Mouse (Mus musculus): ENCODE measurements around the gene Cdipt.

The Cdipt gene

DNA sequence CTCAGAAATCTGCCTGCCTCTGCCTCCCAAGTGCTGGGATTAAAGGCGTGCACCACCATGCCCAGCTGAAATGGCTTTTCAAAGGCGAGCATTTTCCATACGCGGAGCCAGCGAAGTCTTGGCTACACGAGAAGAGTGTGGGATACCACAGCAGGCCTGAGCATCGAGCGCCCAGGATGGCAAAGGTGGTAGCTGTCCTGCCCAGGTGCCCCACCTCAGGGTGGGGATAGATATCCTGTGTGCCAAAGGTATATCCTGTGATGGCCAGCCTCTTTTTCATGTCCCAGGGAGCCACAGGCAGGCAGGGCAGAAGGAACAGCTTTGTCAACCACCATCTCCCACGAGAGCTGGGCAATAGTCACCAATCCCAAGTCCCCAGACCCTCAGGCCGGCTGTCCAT, 37.1 kb downstream of the Cdipt start:
- no peak for DNase-seq (ENCODE audit: low spot score in 2 of 2)

DNA sequence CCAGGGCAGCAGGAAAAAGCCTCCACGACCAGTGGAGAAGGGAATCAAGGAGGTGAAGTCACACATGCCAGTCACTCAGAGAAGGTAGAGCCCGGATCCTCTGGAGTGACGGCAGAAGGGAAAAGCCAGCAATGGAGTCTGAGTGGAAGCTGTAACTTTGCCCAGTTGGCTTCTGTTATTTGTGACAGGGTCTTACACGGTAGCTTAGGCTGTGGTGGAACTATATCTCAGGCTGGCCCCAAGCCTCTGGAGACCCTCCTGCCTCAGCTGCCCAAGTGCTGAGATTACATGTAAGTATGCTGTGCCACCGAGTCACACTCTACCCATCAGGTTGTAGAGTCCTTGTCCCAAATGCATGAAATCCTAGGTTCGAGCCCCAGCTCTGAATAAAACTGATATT, 37.7 kb downstream of the Cdipt start:
- DNase-seq (ENCODE audit: low spot score in 2 of 2), result no peak

DNA sequence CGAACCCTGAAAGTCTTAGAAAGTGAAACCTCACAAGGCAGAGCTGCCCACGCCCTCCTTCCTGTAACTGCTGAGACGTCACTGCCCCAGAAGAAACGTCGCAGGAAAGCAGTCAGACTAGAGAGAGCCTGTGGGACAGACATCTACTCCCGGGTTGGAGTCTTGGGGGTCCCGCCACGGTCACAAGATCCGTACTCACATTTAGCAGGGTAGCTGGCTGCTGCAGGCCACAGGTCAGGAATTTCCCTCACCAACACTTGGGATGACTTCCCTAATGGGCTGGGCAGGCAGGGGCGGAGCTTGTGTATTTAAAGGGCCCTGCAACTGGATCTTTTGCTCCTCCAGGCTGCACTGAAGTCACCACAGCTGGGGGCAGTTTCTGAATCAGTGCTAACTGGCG, 38.6 kb downstream of the Cdipt start, which contains the start of gene Mvp:
Gene Mvp (minus strand): TSS at position 302 of the 400 bp plus-strand sequence.
- no peak for DNase-seq (ENCODE audit: low spot score in 2 of 2)

DNA sequence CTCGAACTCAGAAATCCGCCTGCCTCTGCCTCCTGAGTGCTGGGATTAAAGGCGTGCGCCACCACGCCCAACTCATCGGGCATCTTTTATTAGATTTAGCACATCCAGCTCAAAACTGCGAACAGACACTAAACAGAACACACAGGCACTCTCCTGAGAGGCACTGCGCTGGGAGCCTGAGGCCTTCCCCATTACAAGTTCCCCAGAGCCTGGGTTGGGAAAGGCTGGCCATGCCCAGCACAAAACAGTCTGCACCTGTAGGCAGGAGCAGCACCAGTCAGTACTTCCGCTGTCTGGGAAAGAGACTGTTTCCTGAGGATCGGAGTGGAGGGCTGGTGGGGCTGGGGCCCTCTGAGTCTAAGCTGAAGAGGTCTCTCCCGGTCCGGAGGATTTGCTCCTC, 39.3 kb downstream of the Cdipt start:
- DNase-seq (ENCODE audit: low spot score in 2 of 2), result no peak

DNA sequence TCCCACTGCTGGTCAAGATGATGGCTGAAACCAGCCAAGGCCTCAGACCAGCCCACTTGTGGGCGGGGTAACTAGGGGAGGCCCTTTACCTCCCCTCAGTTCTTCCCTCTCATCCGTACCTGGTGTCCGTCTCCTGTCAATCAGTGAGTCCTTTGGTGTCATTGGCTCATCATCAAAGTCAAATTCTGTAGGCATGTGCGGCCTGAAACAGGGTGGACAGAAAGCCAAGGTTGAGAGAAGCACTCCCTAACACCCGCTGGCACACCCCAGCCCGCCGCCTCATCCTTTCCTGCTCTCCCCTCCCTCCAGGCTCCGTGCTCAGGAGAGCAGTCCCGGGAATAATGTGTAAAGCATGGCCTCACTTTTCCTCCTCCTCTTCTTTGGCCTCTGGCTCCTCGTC, 40.4 kb downstream of the Cdipt start:
- DNase-seq (ENCODE audit: low spot score in 2 of 2), result no peak

DNA sequence TGATC, 40.6 kb downstream of the Cdipt start, which contains the start of gene Pagr1b:
Gene Pagr1b (minus strand): TSS at position 4 of the 5 bp plus-strand sequence.
- DNase-seq (ENCODE audit: low spot score in 2 of 2), result no peak

DNA sequence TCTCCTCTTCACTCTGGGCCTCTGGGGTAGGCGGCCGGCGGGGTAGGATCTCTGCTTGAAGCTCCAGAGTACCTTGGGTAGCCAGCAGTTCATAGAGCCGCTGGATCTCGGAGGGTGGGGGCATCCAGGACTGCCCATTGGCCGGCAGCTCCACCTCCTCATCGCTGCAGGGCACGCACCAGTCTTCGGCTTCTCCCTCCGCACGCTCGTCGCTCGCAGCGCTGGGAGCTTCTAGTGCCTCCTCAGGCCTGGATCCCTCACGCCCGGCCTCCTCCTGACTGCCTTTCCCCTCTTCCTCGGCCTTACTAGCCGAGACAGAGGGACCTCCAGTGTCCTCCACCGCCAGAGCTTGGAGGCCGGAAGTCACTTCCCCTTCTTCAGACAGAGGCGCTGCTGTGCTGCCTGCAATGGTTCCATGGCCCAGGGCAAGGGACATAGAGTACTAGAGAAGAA, 40.8 kb downstream of the Cdipt start:
- peak in 1 of 2 experiments; percentile 66 for DNase-seq (ENCODE audit: low spot score in 2 of 2)

DNA sequence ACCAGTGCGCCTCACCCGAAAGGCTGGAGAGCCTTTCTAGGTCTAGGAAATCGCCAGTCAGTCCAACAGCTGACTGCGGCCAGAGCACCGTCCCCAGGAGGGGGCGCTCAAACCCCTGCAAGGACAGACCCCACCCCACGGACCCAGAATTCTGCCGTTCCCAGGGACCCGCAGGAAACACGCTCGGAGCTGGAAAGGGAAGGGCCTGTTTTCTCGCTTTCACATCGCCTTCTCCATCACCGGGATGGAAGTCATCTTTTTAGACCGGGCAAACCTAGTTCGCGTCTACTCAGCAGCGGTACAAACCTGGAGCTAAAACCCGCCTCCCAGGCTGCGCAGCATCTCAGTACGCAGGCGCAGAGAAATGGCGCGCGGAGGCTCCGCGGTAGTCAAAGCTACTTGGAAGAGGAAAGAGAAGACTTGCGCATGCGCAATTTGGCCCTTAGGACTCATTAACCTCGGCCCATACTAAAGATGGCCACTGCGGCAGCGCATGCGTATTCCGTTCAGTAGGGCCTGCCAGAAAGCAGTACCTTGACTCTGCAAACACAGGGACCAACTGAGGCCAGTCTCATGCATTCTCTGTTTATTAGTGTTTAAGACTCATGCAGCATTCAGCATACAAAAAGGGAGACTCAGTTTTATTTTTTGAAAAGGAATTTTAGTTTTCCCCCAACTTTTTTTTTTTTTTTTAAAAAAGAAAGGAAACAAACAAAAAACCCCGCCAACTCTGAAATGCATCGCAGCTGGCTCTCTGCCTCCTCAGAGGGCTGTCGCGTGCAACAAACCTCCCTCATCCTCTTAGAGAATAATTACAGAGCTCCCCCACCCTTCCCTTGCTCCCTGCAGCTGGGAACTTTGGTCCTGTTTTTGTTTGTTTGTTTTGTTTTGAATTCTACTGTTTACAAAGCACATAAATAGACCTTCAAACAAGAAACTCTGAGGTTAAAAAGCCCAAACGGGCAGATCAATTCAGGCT, 41.5 kb downstream of the Cdipt start, which contains the start of gene Pagr1a:
Gene Pagr1a (minus strand): TSS at position 382 of the 979 bp plus-strand sequence.
- DNase-seq (ENCODE audit: low spot score in 2 of 2), result peak; percentile 93 to 98

DNA sequence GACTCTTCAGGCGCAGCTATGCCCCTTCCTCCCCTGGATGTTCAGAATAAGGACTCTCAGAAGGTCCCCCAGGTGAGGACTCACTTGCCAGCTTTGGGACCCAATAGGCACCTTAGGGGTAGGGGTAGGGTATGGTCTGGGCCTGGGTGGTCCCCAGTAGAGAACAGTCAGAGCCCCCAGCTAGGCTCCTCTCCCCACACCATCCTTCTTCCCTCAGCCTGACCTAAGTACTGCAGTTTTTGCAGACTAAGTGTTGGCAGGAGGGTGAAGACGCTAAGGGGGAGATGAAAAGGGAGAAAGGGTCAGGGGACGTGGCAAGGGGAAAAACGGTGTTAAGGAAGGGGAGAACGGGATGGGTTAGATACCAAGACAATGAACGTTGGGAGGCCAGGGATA, 42.2 kb downstream of the Cdipt start:
- no peak for DNase-seq (ENCODE audit: low spot score in 2 of 2)

DNA sequence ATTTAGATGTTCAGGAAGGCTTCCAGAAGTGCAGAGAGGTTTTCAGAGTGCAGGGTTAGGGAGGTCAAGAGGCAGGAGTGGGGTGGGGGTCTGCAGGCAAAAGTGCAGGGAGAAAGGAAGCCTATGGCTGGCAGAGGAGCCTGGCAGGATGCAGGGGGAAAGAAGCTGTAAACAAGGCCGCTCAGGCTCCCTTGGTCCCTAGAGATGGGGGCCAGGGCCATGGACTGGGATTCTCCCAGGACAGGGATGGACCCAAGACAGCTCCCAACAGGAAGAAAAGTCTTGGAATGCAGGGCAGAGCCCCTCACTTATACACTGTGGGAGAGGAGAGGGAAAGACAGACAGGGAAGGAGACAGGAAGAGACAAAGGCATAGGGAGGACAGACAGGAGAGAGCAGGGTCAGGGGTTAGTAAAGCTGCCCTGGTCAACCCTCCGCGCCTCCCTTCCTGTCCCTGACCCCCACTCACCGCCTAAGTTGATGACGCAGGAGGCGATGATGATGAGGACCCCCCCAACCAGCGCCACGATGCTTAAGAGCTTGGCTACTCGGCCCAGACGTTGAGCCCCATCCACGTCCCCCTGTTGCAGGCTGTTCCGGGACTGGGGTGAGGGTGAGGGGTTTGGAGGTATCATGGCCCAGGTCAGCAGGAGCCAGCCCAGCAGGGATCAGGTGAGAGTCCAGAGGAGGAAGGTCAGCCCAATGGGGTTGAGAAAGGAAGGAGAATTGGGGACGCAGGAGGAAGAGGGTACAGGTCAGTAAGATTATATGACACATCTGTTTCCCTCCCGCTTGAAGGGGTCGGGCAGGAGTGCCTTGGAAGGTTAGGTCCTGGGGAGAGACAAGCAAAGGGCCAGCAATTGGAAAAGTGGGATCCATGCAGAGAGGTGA, 42.9 kb downstream of the Cdipt start:
- DNase-seq (ENCODE audit: low spot score in 2 of 2), result no peak

DNA sequence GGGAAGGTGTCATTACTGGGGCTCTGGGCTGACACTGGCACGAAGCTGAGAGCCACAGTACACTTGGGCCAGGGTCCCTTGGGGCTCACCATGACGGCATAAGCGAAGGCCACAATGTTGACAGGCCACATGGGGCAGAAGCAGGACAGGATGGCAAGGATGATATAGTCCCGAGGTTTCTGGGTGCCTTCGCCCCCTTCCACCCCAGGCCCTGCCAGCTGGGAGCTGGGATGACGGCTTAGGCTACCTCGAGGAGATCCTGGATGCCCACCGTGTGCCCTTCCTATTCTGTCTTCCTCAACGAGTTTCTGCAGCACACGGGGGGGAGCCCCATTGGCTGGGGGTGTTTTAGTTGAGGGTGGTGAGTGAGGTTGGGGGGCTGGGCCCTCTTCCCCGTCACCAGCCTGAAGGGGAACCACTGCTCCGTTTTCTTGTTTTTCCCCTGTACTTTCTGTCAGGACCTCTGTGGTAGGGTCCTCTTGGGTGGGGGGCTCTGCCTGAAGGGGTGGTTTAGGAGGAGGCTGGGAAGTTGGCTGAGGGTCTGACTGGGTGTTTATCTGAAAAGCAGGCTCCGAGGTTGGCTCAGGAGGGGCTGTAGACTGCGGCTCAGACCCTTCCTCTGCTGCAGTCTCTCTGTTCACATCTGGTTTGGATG, 43.7 kb downstream of the Cdipt start:
- DNase-seq (ENCODE audit: low spot score in 2 of 2), result no peak

DNA sequence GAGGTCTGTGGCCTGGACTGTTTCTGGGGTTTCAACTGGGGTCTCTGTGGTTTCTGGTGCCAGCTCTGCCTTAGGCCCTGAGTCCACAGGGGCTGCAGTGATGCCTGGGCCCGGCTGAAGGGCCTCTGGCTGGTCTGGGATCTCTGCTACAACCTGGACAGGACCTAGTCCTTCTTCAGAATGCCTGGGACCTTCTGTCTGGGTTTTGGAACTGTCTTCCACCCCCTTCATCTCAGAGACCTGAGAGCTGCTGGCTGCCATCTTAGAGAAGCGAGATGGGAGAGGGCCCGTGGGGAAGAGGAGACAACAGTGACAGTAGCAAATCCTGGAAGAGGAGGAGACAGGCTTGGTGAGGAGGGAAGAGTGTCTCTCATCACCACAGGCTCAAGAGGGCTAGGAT, 44.3 kb downstream of the Cdipt start:
- no peak for DNase-seq (ENCODE audit: low spot score in 2 of 2)

DNA sequence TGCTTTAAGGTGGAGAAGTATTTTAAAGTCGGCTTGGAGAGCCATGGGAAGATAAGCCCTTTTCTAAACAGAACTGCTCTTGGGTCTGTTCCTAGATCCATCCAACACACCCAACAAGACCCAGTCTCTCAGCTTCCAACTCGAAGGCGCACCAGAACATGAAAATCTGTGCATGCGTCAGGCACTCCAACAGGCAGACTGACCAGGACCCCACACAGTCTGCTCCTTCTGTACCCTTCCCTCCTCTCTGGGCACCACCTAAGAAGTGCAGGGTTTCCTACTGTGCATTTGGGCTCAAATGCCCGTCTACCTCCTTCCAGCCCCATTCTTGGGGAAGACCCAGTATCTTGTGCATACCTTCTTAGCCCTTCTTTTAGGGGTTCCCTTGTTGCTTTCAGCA, 44.8 kb downstream of the Cdipt start:
- DNase-seq (ENCODE audit: low spot score in 2 of 2), result no peak

DNA sequence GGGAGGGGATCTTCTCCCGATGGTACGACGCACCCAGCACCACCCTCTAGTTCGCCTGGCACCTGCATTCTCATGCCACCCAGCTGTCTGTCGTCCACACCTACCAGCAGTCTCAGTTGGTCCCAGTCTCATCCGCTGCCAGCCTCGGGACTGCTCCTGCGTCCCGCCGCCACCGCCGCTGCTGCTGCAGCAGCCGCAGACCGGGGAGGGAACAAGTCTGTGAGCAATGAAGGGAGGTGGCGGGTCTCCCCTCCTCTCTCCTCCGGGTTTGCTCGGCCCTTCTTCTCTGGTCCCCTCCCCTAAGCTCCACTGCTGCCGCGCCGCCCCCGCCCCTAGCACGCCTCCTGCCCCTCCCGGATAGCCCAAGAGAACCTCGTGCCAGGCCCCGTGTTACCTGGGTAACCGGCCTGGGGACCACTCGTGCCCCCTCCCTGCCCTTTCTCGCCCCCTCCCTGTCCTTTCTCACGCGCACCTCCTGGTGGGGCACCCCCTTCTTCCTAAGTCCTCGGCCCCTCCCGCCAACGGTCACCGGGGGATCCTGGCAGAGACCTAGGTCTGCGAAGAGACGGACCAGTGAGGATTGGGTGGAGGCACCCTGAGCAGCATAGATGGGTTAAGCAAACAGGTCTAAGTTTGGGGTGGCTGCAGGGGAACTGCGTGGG, 45.3 kb downstream of the Cdipt start, which contains the start of the genes Gm42742 and Prrt2:
Gene Gm42742 (minus strand): TSS at position 197 of the 662 bp plus-strand sequence.
Gene Prrt2 (minus strand): TSS at position 311 of the 662 bp plus-strand sequence.
- DNase-seq (ENCODE audit: low spot score in 2 of 2), result peak in 1 of 2 experiments; percentile 74

DNA sequence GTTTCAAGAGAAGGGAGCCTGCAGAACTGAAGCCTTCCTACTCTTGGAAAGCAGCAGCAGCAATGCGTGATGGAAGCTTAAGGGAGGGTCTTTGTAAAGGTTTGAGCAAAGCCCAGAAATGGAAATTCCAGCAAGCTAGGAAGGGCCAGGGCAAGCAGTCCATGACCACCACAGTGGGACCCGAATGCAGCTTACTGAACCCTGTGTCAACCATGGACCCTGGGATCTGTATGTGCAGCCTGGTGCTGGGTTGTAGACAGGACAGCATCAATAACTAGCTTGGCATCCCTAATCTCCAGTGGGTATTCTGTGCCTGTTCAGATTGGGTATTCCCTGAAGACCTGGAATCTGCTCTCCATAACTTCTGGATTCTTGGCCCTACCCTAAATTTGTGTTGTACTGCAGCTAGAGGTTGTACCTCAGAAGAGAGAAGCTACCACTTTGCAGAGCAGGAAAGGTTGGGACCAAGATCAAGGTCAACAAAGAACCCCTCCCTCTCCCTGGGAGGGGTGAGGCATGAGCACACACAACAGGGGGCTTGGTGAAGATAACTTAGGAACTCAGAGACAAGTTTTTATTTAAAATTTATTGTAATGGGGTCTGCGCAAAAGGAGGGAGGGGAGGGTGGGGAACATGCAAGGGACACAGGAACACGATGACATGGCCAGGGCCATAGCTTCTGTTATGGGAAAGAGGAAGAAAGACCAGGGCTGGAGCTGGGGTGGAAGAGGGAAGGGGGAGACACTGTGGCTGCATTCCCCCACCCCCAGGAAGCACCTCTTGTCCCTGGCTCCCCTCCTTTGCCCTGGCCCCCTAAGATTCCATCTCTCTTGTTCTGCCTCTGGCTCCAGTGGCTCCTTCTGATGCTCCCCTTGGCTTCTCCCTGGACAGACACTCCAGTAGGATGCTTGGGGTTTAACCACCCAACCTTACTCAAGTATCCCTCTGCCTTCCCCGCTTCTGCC, 46.1 kb downstream of the Cdipt start:
- no peak for DNase-seq (ENCODE audit: low spot score in 2 of 2)

DNA sequence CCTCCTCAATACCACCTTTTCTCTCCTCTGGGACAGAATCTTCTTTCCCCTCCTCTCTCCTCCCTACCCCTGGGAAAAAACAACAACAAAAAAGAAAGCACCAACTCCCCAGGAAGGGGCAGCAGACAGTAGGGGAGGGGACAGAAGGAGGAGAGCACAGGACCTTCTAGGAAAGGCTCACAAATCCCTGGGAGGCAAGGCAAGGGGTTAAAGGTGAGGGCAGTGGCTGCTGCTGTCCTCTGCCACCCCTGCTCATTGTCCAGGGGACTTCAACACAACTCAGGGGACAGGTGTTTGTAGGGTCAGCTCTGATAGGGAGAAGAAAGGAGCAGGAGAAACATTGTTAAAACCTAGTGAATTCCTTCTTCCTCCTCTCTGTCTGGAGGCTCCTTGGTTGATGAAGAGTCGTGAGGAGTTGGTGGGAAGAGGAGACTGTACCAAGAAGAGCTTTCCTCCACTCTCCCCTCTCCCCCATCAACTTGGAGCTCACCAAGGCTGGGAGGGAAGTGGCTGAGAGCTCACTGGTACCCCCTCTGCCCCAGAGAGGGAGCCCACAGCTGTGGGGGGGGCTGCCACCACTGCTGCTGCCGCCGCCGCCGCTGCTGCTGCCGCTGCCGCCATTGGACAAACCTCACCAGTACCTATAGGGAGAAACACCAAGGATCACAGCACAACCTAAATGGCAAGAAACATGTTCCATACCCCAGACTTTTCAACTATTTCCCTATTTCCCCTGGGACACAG, 47.0 kb downstream of the Cdipt start:
- no peak for DNase-seq (ENCODE audit: low spot score in 2 of 2)

DNA sequence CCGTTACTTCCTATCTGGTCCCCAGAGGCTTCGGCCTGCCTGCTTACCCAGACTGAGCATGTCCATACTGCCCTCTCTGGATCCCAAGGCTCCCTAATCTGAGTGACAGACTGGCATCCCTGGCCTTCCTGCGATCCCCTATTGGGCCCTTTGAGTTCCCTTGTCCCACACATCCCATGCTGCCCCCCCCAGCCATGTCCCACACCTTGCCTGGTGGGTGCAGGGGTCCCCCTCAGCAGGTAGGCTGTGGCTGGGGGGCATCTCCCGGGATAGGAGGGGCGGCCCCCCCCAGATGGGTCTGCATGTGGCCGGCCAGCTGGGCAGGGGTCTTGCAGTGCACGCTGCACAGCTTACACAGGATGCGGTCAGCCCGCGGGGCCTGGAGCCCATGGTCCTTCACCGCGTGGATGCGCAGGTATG, 47.6 kb downstream of the Cdipt start:
- no peak for DNase-seq (ENCODE audit: low spot score in 2 of 2)

DNA sequence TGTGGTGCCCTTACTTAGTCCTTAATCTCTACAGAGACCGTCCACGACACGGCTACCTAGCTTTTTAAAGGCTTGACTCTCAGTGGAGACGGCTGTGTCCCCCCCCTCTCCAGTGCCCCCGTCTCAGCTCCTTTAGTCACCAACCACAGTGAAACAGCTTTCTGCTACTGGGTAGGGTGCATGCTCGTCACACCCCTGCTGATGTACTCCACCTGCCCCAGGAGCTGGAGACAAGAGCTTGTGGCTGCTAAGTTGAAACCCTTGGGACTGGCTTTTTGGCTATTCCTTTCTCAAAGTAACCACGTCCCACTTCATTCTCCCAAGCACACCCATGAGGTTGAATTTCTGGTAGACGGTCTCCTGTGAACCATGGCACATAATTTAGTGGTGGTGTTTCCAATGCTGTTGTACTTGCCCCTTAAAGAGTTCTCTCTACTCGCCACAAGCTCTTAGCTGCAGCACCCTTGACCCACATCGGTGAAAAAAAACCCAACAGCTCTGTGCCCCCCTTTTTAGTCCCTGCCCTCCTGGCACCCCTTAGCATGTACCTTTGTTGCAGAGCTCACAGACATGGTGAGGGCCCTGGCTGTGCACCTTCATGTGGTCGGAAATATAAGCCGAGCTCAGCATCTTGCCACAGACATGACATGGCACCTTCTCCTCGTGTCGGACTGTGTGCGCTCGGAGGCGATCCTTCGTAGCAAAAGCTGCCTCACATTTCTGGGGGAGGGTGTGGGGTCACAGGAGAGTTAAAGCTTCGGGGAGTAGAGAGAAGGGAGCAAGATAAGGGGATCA, 48.4 kb downstream of the Cdipt start:
- no peak for DNase-seq (ENCODE audit: low spot score in 2 of 2)

Measured in left cerebral cortex, adult 9 months (tissue).